Mouse (Mus musculus) cortical plate, adult 2 months (tissue): ENCODE results near the gene Apob.

Source experiments
- CTCF ChIP-seq: fragments of 200-500 bp; IDR thresholded peaks from 2 replicates; pipeline ENCODE4 v1.5.1; 2011; ENCODE audit warnings: mild to moderate bottlenecking, control low read depth, low read length; ENCODE audit not compliant: insufficient read depth; ENCODE audit errors: extremely low read depth
- POLR2A ChIP-seq: fragments of 200-500 bp; IDR thresholded peaks from 2 replicates; pipeline ENCODE4 v1.6.1; 2011; ENCODE audit warnings: mild to moderate bottlenecking, low read length, control low read depth; ENCODE audit not compliant: insufficient read depth; ENCODE audit errors: extremely low read depth

DNA sequence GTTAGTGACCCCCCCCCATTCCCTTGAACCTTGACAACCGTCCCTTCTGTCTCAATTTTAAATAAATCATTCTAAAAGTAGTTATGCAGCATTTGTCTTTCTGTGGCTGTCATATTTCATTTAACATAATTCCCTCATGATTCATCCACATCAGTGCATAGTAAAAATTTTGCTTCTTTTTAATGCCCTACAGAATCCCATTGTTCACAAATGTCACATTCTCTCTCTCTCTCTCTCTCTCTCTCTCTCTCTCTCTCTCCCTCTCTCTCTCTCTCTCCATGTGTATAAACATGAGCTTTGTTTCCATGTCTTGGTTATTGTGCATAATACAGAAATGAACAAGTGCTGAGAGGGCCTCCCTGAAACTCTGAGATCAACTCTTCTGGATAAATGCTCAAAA is 18.6 kb upstream of the Apob start:
- no peak for TF ChIP-seq POLR2A
- TF ChIP-seq CTCF, result no peak
